Mouse (Mus musculus) neural tube, embryonic 11.5 days (tissue): ENCODE data around the gene Trp73. TPM values are rescaled to one million over a fixed set of nuclear protein-coding genes. Genes with fewer than 3 reads are reported as not detected.

Experiments used
- ATAC-seq: fragments of 200-750 bp; cut with Nextera tagmentation; 2 replicates; pipeline ENCODE4 v1.8.0; 2017; ENCODE audit warnings: moderate number of reproducible peaks, mild to moderate bottlenecking, moderate TSS enrichment, moderate library complexity; ENCODE audit not compliant: insufficient read depth, low FRiP score, low TSS enrichment
- DNase-seq: peaks from one replicate; pipeline ENCODE4 v3.0.0-alpha.2; 2015; ENCODE audit warnings: low spot score
- H3K27ac ChIP-seq: fragments of 300-500 bp; sonication (generic); 2 replicates; pipeline ENCODE4 v1.5.1; 2014; ENCODE audit warnings: low read depth, mild to moderate bottlenecking, low read length
- H3K27me3 ChIP-seq: fragments of 300-500 bp; sonication (generic); 2 replicates; pipeline ENCODE4 v1.6.1; 2014; ENCODE audit warnings: mild to moderate bottlenecking, low read length, mixed read lengths; ENCODE audit not compliant: control insufficient read depth, insufficient read depth
- H3K36me3 ChIP-seq: fragments of 300-500 bp; sonication (generic); 2 replicates; pipeline ENCODE4 v1.6.1; 2014; ENCODE audit warnings: mild to moderate bottlenecking, low read length, moderate library complexity, mixed read lengths; ENCODE audit not compliant: control insufficient read depth, insufficient read depth
- H3K4me1 ChIP-seq: fragments of 300-500 bp; sonication (generic); 2 replicates; pipeline ENCODE4 v1.6.1; 2014; ENCODE audit warnings: low read length, mixed read lengths; ENCODE audit not compliant: control insufficient read depth, insufficient read depth
- H3K4me2 ChIP-seq: fragments of 300-500 bp; sonication (generic); 2 replicates; pipeline ENCODE4 v1.6.1; 2014; ENCODE audit warnings: low read depth, mild to moderate bottlenecking, moderate library complexity
- H3K4me3 ChIP-seq: fragments of 300-500 bp; sonication (generic); 2 replicates; pipeline ENCODE4 v1.5.1; 2014; ENCODE audit warnings: low read depth, low read length
- H3K9ac ChIP-seq: fragments of 300-500 bp; sonication (generic); 2 replicates; pipeline ENCODE4 v1.6.1; 2014; ENCODE audit warnings: mild to moderate bottlenecking, low read length
- H3K9me3 ChIP-seq: fragments of 300-500 bp; sonication (generic); 2 replicates; pipeline ENCODE4 v1.6.1; 2016; ENCODE audit warnings: low read length; ENCODE audit not compliant: control insufficient read depth
- WGBS: fragments of 180-500 bp; shearing (Covaris S2); extraction: QIAGEN DNeasy Blood & Tissue Kit; methylation state at CpG from one replicate; pipeline ENCODE4 v1.1.7; 2014; 5-methylcytosine and 5-hydroxymethylcytosine counted together
- polyA plus RNA-seq: library from polyadenylated mRNA; unstranded; fragments of >200 nt; fragmentation: Nextera tagmentation; extraction: Ambion mirVana; gene quantifications from 2 replicates; pipeline ENCODE4 v1.2.1, GENCODE M21; 2014

Trp73 gene
- polyA plus RNA-seq, 1 experiment from 2014 or later, result 0.31 TPM

DNA sequence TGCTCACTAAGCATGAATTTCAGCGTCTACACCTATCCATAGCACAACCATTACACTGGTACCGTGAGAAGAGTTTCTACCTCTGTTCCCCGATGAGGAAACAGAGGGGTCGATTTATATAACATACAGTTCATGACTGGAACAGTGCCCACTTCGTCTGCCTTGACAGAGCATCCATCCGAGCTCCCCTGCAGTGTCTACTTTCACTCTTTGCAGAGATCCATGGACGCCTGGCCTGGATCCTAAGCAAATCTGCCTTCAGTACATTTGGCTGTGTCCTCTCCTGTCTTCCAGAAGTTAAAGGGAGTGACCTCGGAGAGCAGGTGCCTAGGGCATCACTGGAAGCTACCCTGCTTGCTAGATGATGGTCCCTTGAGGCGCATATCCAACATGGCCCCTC, 20.8 kb downstream of the Trp73 start:
- H3K36me3 ChIP-seq, result no peaks in the 10 kb centered on the region
- H3K4me1 ChIP-seq, result no peaks in the 10 kb centered on the region
- 88% methylated on average over 9 of the region's 9 CpGs for WGBS
- DNase-seq, result peak; percentile 7
- no peaks in the 10 kb centered on the region for H3K9me3 ChIP-seq
- no peaks in the 10 kb centered on the region for H3K27me3 ChIP-seq
- no peak overlapping the region for H3K4me3 ChIP-seq
- no peak for ATAC-seq
- H3K27ac ChIP-seq, result no peak overlapping the region
- H3K9ac ChIP-seq, result no peak overlapping the region
- no peak overlapping the region for H3K4me2 ChIP-seq

DNA sequence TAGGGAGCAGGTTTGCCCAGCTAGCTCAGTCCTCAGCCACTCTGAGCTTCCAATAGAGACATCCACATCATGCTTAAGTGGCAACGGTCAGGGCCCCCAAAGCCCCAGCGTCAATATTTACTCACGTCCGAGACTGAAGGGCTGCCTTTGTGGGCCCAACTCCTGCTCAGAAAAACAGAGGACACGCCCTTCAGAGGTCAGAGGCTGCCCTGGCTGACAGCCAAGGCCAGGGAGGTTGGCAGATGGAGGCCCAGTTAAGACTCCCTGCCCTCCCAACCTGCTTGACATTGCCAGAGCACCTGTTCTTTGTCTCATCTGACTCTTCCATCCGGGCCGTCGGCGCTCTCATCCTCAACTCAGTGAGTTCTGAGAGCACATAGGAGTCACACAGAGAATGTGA, 21.2 kb downstream of the Trp73 start:
- H3K4me1 ChIP-seq, result no peaks in the 10 kb centered on the region
- no peak for ATAC-seq

DNA sequence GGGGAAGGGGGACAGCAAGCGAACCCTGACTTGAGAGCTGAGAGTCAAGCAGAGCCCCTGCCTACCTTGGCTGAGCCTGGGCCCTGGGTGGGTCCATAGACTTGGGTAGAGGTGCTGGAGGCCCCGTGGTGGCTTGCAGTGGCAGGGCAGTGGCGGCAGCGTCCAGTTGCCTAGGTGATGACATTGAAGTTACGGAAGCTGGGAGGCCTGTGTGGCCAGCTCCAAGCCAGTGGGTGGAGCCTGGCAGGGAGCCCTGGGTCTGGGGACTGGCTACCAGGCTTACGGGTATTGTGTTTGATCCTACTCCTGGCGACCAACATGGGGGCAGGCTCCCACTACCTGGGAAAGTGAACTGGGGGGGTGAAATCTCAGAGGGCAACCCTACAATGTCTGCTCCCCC, 23.6 kb downstream of the Trp73 start:
- no peak overlapping the region for H3K4me3 ChIP-seq
- peak; percentile 8 for DNase-seq
- WGBS, result 55% methylated on average over 7 of the region's 7 CpGs
- no peak for ATAC-seq
- H3K4me2 ChIP-seq, result no peak overlapping the region
- H3K9me3 ChIP-seq, result no peaks in the 10 kb centered on the region
- no peak overlapping the region for H3K9ac ChIP-seq
- H3K36me3 ChIP-seq, result no peaks in the 10 kb centered on the region
- H3K4me1 ChIP-seq, result no peaks in the 10 kb centered on the region
- no peak overlapping the region for H3K27ac ChIP-seq
- H3K27me3 ChIP-seq, result no peaks in the 10 kb centered on the region

More for the DNA sequence above, 21.2 kb downstream of the Trp73 start:
- H3K9ac ChIP-seq, result no peak overlapping the region
- H3K4me2 ChIP-seq, result no peak overlapping the region
- no peaks in the 10 kb centered on the region for H3K27me3 ChIP-seq
- DNase-seq, result peak; percentile 5
- WGBS, result 78% methylated on average over 9 of the region's 9 CpGs
- H3K4me3 ChIP-seq, result no peak overlapping the region
- no peaks in the 10 kb centered on the region for H3K36me3 ChIP-seq
- no peaks in the 10 kb centered on the region for H3K9me3 ChIP-seq
- no peak overlapping the region for H3K27ac ChIP-seq

DNA sequence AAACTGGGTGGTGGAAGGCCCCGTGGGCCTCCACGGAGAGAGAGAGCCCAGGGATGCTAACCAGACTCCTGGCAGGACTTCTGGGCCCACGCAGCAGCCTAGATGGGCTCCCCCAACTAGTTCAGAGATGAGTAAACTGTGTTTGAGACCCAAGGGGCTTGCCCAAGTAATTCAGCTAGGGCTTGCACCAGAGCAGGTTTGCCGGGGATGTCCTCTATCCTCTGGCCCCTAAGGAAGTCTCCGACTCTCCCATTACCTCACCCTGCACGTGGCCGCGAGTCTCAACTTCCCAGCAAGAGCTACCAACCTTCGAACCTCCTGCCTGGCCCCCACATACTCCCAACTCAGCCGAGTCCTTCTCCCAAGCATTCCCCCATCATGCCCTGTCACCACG, 30.2 kb downstream of the Trp73 start:
- no peak overlapping the region for H3K4me3 ChIP-seq
- no peaks in the 10 kb centered on the region for H3K27me3 ChIP-seq
- no peaks in the 10 kb centered on the region for H3K4me1 ChIP-seq
- no peaks in the 10 kb centered on the region for H3K9me3 ChIP-seq
- 82% methylated on average over 11 of the region's 11 CpGs for WGBS
- no peak overlapping the region for H3K4me2 ChIP-seq
- ATAC-seq (no peak), DNase-seq (peak; percentile 4)
- H3K36me3 ChIP-seq, result no peaks in the 10 kb centered on the region
- H3K9ac ChIP-seq, result no peak overlapping the region
- no peak overlapping the region for H3K27ac ChIP-seq

DNA sequence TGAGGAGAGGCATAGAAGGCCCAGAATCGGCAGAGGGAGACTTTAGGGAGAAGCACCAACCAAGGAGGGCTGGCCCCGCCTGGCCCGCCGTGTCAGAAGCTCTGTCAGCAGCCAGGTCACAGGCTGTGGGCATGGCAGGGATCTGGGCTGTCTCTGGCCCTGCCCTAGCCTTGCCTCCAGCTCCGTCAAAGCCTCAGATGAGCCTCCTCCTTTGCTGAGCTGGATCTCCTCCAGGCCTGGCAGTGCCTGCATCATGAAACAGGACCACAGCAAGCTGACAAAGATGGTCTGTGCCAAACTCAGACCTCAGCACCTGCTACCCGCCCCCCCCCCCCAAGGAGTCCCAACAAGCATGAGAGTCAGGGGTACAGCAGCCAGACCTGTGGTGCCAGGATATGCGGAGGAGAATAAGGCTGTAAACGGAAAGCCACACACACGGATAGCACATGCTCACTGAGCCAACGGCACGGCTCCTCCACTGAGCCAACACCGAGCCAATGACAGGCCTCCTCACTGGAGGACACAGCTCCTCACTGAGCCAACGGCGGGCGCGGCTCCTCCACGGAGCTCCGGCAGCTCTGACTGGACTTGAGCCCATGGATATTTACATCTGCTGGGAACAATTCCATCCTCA, 30.7 kb downstream of the Trp73 start:
- ATAC-seq, result no peak
- 51% methylated on average over 18 of the region's 18 CpGs for WGBS

DNA sequence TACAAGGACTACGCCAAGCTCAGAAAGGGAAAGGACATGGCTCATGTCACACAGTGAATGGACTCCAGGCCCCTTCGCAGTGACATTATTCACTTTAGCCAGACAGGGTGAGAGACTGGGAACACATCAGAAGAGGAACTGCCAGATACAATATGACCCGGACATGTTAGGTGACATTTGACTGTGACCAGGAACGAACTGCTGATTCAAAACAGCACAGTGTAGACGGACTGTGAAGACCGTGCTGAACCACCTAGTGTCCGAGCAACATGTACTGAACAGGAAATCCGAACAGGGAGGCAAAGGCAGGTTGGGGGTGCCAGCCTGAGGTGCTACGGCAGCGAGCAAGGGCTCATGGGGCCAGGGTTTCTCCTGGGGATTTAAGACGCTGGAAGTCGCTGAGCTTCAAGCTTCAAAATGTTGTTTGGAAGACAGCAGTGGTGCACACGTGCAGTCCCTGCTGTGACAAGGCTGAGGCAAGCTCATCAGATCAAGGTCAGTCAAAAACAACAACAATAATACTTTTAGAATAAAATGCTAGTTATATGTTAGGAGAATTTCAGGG, 33.4 kb downstream of the Trp73 start:
- no peaks in the 10 kb centered on the region for H3K27me3 ChIP-seq

More for the DNA sequence above, 30.7 kb downstream of the Trp73 start:
- Histone ChIP-seq H3K4me3 (no peak overlapping the region), H3K9ac (no peak overlapping the region), H3K4me2 (no peak overlapping the region), H3K27ac (no peak overlapping the region), H3K4me1 (no peaks in the 10 kb centered on the region), H3K9me3 (no peaks in the 10 kb centered on the region), H3K36me3 (no peaks in the 10 kb centered on the region), H3K27me3 (no peaks in the 10 kb centered on the region)
- peak; percentile 3 for DNase-seq

DNA sequence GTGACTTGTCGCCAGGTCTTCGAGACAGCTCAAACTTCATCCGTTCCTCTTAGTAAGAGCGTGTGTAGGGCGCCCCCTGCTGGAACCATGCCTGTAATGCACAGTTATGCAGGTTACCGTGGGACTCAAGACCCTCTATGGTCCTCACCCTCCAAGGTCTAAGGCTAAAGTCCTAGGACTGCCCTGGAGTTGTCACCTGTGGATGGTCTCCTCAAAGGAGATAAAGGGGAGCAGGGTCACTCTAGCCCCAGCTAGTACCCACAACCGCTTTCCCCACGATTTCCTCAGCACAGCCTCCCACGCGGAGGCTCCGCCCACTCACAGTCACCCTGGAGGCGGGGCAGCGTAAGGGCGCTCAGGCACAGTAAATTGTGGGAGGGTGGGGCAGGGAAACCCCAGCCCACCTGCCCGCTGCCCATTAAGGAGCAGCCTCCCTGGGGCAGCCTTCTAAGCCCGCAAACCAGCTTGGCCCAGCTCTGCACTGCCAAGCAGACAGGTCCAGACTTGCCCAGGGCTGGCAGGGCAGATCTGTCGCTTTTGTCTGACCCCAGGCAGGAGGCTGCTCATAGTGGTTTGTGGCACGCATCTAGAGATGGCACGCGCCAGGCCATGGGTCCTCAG, 34.5 kb downstream of the Trp73 start:
- H3K36me3 ChIP-seq, result no peaks in the 10 kb centered on the region
- H3K9me3 ChIP-seq, result no peaks in the 10 kb centered on the region
- H3K27me3 ChIP-seq, result no peaks in the 10 kb centered on the region
- H3K4me1 ChIP-seq, result no peaks in the 10 kb centered on the region
- ATAC-seq (no peak), DNase-seq (peak; percentile 77)
- no peak overlapping the region for H3K4me3 ChIP-seq
- H3K27ac ChIP-seq, result no peak overlapping the region
- 27% methylated on average over 20 of the region's 20 CpGs for WGBS
- H3K9ac ChIP-seq, result no peak overlapping the region
- H3K4me2 ChIP-seq, result peak overlapping the region; percentile 26; the same call in 1 of the 2 replicates

More for the DNA sequence above, 33.4 kb downstream of the Trp73 start:
- H3K4me1 ChIP-seq, result no peaks in the 10 kb centered on the region
- H3K9ac ChIP-seq, result no peak overlapping the region
- DNase-seq (peak; percentile 7), ATAC-seq (no peak)
- H3K9me3 ChIP-seq, result no peaks in the 10 kb centered on the region
- no peak overlapping the region for H3K4me2 ChIP-seq
- no peaks in the 10 kb centered on the region for H3K36me3 ChIP-seq
- H3K27ac ChIP-seq, result no peak overlapping the region
- WGBS, result 80% methylated on average over 13 of the region's 13 CpGs
- H3K4me3 ChIP-seq, result no peak overlapping the region

DNA sequence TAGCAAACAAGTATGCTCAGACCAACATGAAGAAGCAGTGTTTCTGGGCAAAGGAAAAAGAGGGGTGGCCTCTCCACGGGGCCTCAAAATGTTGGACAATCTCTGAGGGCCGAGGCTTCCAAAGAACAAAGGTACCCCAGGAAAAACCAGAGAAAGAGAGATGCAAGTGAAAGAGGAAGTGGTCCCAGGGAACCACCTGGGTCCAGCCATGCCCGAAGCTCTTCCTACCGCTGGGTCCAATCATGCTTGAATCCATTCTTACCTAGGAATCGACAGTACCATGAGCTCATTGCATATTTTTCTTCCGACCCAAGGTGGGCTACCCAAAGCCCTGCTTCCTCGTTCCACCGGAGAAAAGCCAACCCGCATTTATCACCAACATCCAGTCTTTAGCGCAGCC, 36.1 kb downstream of the Trp73 start:
- Histone ChIP-seq H3K36me3 (no peaks in the 10 kb centered on the region), H3K9me3 (no peaks in the 10 kb centered on the region), H3K9ac (no peak overlapping the region), H3K27me3 (no peaks in the 10 kb centered on the region), H3K4me3 (no peak overlapping the region), H3K4me2 (no peak overlapping the region), H3K4me1 (no peaks in the 10 kb centered on the region), H3K27ac (no peak overlapping the region)
- DNase-seq, result no peak
- 90% methylated on average over 10 of the region's 10 CpGs for WGBS
- no peak for ATAC-seq

DNA sequence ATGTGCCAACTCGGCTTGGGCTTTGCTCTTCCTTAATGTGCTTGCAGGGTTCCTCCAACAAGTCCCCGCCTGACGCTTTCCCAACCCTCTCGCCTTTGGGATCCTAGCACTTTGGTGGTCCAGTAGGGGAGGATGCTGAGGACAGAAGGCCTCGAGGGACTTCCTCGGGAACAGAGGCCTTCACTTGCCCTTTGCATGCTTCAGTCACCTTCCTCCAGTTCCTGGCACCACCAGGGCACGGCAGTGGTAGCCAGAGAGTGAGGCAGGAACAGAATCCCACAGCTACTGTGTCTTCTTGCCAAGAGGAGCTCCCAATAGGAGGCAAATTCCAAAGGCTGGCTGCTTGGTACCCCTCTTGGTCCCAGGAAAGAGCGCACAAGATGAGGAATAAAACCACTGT, 36.6 kb downstream of the Trp73 start:
- WGBS, result 77% methylated on average over 8 of the region's 8 CpGs
- H3K27ac ChIP-seq, result no peak overlapping the region
- H3K9ac ChIP-seq, result no peak overlapping the region
- no peaks in the 10 kb centered on the region for H3K36me3 ChIP-seq
- no peaks in the 10 kb centered on the region for H3K27me3 ChIP-seq
- no peak overlapping the region for H3K4me3 ChIP-seq
- no peak for ATAC-seq
- H3K4me1 ChIP-seq, result no peaks in the 10 kb centered on the region
- no peaks in the 10 kb centered on the region for H3K9me3 ChIP-seq
- H3K4me2 ChIP-seq, result no peak overlapping the region
- DNase-seq, result no peak
